Mouse (Mus musculus): ENCODE measurements around the gene Rbm46. TPM values are rescaled to one million over a fixed set of nuclear protein-coding genes. Genes with fewer than 3 reads are reported as not detected.

Gene Rbm46
- polyA plus RNA-seq, 1 experiment from 2014 or later = 2.3 TPM

GRCm38 (mm10) chr3:82888842-82889241, 12.6 kb upstream of the Rbm46 start:
- Histone ChIP-seq H3K4me1 (replicated peaks; ENCODE audit: insufficient read depth, low read length) (no peaks in the 10 kb centered on the region), H3K27ac (no peak overlapping the region), H3K4me2 (ENCODE audit: low read length) (no peak overlapping the region), H3K27me3 (ENCODE audit: insufficient read depth, low read length) (no peaks in the 10 kb centered on the region), H3K4me3 (replicated peaks; ENCODE audit: low read depth, low read length) (no peak overlapping the region), H3K9ac (ENCODE audit: low read depth, low read length) (no peak overlapping the region), H3K36me3 (ENCODE audit: insufficient read depth, low read length) (no peaks in the 10 kb centered on the region), H3K9me3 (replicated peaks; ENCODE audit: low read length) (no peaks in the 10 kb centered on the region)
- WGBS = 14% methylated on average over 2 of the region's 2 CpGs
- DNase-seq (ENCODE audit: low spot score) (no peak), ATAC-seq (replicated peaks; ENCODE audit: low FRiP score, low read depth) (no peak)
- TF ChIP-seq CTCF (IDR thresholded peaks at IDR 0.05; ENCODE audit: low read depth) = no peak

GRCm38 (mm10) chr3:82877258-82877657, 975 bp upstream of the Rbm46 start:
- H3K9ac ChIP-seq (ENCODE audit: low read depth, low read length) = no peak overlapping the region
- peak; percentile 78 for TF ChIP-seq CTCF (IDR thresholded peaks at IDR 0.05; ENCODE audit: low read depth)
- ATAC-seq (replicated peaks; ENCODE audit: low FRiP score, low read depth) (no peak), DNase-seq (ENCODE audit: low spot score) (peak; percentile 78)
- H3K4me2 ChIP-seq (ENCODE audit: low read length) = no peak overlapping the region
- no peak overlapping the region for H3K4me3 ChIP-seq (replicated peaks; ENCODE audit: low read depth, low read length)
- H3K9me3 ChIP-seq (replicated peaks; ENCODE audit: low read length) = no peaks in the 10 kb centered on the region
- WGBS = 10% methylated on average over 4 of the region's 4 CpGs
- H3K36me3 ChIP-seq (ENCODE audit: insufficient read depth, low read length) = no peaks in the 10 kb centered on the region
- H3K4me1 ChIP-seq (replicated peaks; ENCODE audit: insufficient read depth, low read length) = no peaks in the 10 kb centered on the region
- H3K27me3 ChIP-seq (ENCODE audit: insufficient read depth, low read length) = peaks cover 11% of the 10 kb centered on the region
- no peak overlapping the region for H3K27ac ChIP-seq

GRCm38 (mm10) chr3:82875671-82876371, 462 bp downstream of the Rbm46 start:
- Histone ChIP-seq H3K36me3 (ENCODE audit: insufficient read depth, low read length) (no peaks in the 10 kb centered on the region), H3K4me2 (ENCODE audit: low read length) (peak overlapping the region; percentile 44), H3K27me3 (ENCODE audit: insufficient read depth, low read length) (peaks cover 11% of the 10 kb centered on the region), H3K9ac (ENCODE audit: low read depth, low read length) (no peak overlapping the region), H3K9me3 (replicated peaks; ENCODE audit: low read length) (no peaks in the 10 kb centered on the region), H3K4me3 (replicated peaks; ENCODE audit: low read depth, low read length) (peak overlapping the region; percentile 16), H3K4me1 (replicated peaks; ENCODE audit: insufficient read depth, low read length) (no peaks in the 10 kb centered on the region), H3K27ac (no peak overlapping the region)
- ATAC-seq (replicated peaks; ENCODE audit: low FRiP score, low read depth) (peak; percentile 16), DNase-seq (ENCODE audit: low spot score) (no peak)
- TF ChIP-seq CTCF (IDR thresholded peaks at IDR 0.05; ENCODE audit: low read depth) = no peak
- 19% methylated on average over 61 of the region's 69 CpGs for WGBS

- H3K9me3 ChIP-seq (replicated peaks; ENCODE audit: low read length) = no peaks in the 10 kb centered on the region
- 23% methylated on average over 4 of the region's 4 CpGs for WGBS
- no peak overlapping the region for H3K4me3 ChIP-seq (replicated peaks; ENCODE audit: low read depth, low read length)
- no peaks in the 10 kb centered on the region for H3K4me1 ChIP-seq (replicated peaks; ENCODE audit: insufficient read depth, low read length)
- DNase-seq (ENCODE audit: low spot score) (peak; percentile 42), ATAC-seq (replicated peaks; ENCODE audit: low FRiP score, low read depth) (no peak)
- H3K9ac ChIP-seq (ENCODE audit: low read depth, low read length) = no peak overlapping the region
- H3K4me2 ChIP-seq (ENCODE audit: low read length) = no peak overlapping the region
- TF ChIP-seq CTCF (IDR thresholded peaks at IDR 0.05; ENCODE audit: low read depth) = peak; percentile 81
- no peaks in the 10 kb centered on the region for H3K27me3 ChIP-seq (ENCODE audit: insufficient read depth, low read length)
- H3K27ac ChIP-seq = no peak overlapping the region
- H3K36me3 ChIP-seq (ENCODE audit: insufficient read depth, low read length) = no peaks in the 10 kb centered on the region
These were observed 18.7 kb downstream of the Rbm46 start for GRCm38 (mm10) chr3:82857414-82858077.

- no peak overlapping the region for H3K9ac ChIP-seq (ENCODE audit: low read depth, low read length)
- H3K36me3 ChIP-seq (ENCODE audit: insufficient read depth, low read length) = no peaks in the 10 kb centered on the region
- H3K27ac ChIP-seq = no peak overlapping the region
- DNase-seq (ENCODE audit: low spot score) = no peak
- H3K4me1 ChIP-seq (replicated peaks; ENCODE audit: insufficient read depth, low read length) = no peaks in the 10 kb centered on the region
- ATAC-seq (replicated peaks; ENCODE audit: low FRiP score, low read depth) = no peak
- H3K9me3 ChIP-seq (replicated peaks; ENCODE audit: low read length) = no peaks in the 10 kb centered on the region
- WGBS = 88% methylated on average over 9 of the region's 9 CpGs
- no peak overlapping the region for H3K4me2 ChIP-seq (ENCODE audit: low read length)
- H3K4me3 ChIP-seq (replicated peaks; ENCODE audit: low read depth, low read length) = no peak overlapping the region
- no peak for TF ChIP-seq CTCF (IDR thresholded peaks at IDR 0.05; ENCODE audit: low read depth)
- no peaks in the 10 kb centered on the region for H3K27me3 ChIP-seq (ENCODE audit: insufficient read depth, low read length)
These were observed 51.1 kb downstream of the Rbm46 start for GRCm38 (mm10) chr3:82825165-82825564.

GRCm38 (mm10) chr3:82811851-82812250, 64.4 kb downstream of the Rbm46 start:
- no peak overlapping the region for H3K27ac ChIP-seq
- H3K9ac ChIP-seq (ENCODE audit: low read depth, low read length) = no peak overlapping the region
- H3K27me3 ChIP-seq (ENCODE audit: insufficient read depth, low read length) = no peaks in the 10 kb centered on the region
- H3K4me3 ChIP-seq (replicated peaks; ENCODE audit: low read depth, low read length) = no peak overlapping the region
- WGBS = 55% methylated on average over 3 of the region's 3 CpGs
- TF ChIP-seq CTCF (IDR thresholded peaks at IDR 0.05; ENCODE audit: low read depth) = no peak
- DNase-seq (ENCODE audit: low spot score) (no peak), ATAC-seq (replicated peaks; ENCODE audit: low FRiP score, low read depth) (no peak)
- H3K4me1 ChIP-seq (replicated peaks; ENCODE audit: insufficient read depth, low read length) = no peaks in the 10 kb centered on the region
- H3K9me3 ChIP-seq (replicated peaks; ENCODE audit: low read length) = no peaks in the 10 kb centered on the region
- no peaks in the 10 kb centered on the region for H3K36me3 ChIP-seq (ENCODE audit: insufficient read depth, low read length)
- no peak overlapping the region for H3K4me2 ChIP-seq (ENCODE audit: low read length)
